Mouse (Mus musculus): ENCODE results near the gene Shkbp1. TPM values are rescaled to one million over a fixed set of nuclear protein-coding genes. Genes with fewer than 3 reads are reported as not detected.

Shkbp1 gene
- polyA plus RNA-seq, 1 experiment from 2014 or later = 54.5 TPM

DNA sequence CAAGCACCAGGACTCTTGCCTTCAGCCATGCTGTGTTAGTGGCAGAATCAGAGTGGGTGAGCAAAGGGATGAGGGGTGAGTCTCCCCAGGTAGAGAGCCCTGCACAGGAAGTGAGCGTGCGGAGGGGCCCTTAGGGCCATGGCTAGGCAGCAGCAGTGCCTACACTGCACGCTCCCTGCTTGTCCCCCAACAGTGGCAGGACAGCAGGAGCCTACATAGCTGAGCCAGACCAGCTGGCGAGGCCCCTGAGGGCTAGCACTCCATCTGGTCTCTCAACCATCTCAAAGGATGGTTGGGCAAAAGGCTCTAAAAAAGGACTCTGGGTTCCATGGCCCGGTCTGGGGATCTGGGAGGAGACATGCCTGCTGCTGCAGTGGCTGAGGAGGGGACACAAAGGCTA, 28.3 kb upstream of the Shkbp1 start:
- no peak overlapping the region for H3K27ac ChIP-seq
- ATAC-seq (ENCODE audit: low FRiP score, low read depth) = no peak
- no peaks in the 10 kb centered on the region for H3K9me3 ChIP-seq
- H3K9ac ChIP-seq = no peak overlapping the region
- H3K27me3 ChIP-seq = peaks cover 27% of the 10 kb centered on the region
- H3K4me2 ChIP-seq (replicated peaks) = no peak overlapping the region
- no peaks in the 10 kb centered on the region for H3K36me3 ChIP-seq
- no peak overlapping the region for H3K4me3 ChIP-seq
- 0 out of 2 replicates have a peak, but pooled peaks cover 2% of the 10 kb centered on the region for H3K4me1 ChIP-seq
- WGBS = 70% methylated on average over 5 of the region's 5 CpGs

DNA sequence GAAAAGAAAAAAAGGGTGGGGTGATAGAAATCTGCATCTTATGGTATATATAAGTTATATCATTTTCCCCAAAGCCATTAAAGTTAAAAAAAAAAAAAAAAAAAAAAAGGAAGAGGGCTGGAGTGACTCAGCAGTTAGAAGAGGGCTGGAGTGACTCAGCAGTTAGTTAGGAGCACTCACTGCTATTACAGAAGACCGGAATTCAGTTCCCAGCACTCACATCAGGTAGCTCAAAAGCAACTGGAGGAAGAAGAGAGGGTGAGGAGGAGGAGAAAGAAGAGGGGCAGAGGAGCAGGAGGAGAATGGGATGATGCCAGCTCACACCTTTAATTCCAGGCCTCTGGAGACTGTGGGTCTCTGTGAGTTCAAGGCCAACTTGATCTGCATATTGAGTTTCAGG, 27.4 kb upstream of the Shkbp1 start:
- Histone ChIP-seq H3K27ac (no peak overlapping the region), H3K27me3 (peaks cover 36% of the 10 kb centered on the region), H3K36me3 (no peaks in the 10 kb centered on the region), H3K4me1 (0 out of 2 replicates have a peak, but pooled peaks cover 2% of the 10 kb centered on the region), H3K4me2 (replicated peaks) (no peak overlapping the region), H3K4me3 (no peak overlapping the region), H3K9ac (no peak overlapping the region), H3K9me3 (no peaks in the 10 kb centered on the region)
- ATAC-seq (ENCODE audit: low FRiP score, low read depth) = no peak
- 80% methylated on average over 1 of the region's 1 CpGs for WGBS

DNA sequence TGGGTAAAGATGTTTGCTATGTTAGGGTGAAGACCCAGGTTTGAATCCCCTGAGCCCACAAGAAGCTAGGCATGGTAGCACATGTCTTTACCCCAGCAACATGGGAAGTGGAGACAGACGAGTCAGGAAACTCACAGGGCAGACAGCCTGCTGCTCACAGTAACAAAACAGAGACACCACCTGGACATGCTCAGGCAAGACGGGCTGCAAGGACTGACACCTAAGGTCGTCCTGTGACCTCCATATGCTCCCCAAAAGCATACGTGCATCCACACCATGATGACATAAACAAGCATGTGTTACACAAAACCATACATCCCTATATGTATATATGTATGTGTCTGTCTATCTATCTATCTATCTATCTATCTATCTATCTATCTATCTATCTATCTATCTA, 25.7 kb upstream of the Shkbp1 start:
- H3K27ac ChIP-seq = no peak overlapping the region
- no peak overlapping the region for H3K4me3 ChIP-seq
- no peak overlapping the region for H3K4me2 ChIP-seq (replicated peaks)
- no peak overlapping the region for H3K9ac ChIP-seq
- H3K9me3 ChIP-seq = no peaks in the 10 kb centered on the region
- ATAC-seq (ENCODE audit: low FRiP score, low read depth) = no peak
- H3K27me3 ChIP-seq = peaks cover 51% of the 10 kb centered on the region
- H3K4me1 ChIP-seq = 0 out of 2 replicates have a peak, but pooled peaks cover 2% of the 10 kb centered on the region
- 53% methylated on average over 4 of the region's 4 CpGs for WGBS
- H3K36me3 ChIP-seq = no peaks in the 10 kb centered on the region

DNA sequence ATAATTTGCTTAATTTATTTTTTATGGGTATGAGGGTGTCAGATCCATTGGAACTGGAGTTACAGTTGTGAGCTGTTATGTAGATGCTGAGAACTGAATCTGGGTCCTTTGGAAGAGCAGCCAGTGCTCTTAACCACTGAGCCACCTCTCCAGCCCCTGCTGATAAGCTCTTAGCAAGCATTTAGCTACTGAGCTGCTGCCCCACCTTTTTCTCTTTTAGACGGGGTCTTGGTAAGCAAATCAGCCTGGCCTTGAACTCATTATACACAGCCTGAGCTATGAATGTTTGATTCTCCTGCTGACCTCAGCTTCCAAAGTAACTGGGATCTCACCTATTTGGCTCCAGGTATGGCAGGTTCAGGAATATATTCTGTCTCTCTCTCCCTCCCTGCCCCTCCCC, 25.2 kb upstream of the Shkbp1 start:
- no peaks in the 10 kb centered on the region for H3K9me3 ChIP-seq
- ATAC-seq (ENCODE audit: low FRiP score, low read depth) = no peak
- H3K4me3 ChIP-seq = no peak overlapping the region
- no peak overlapping the region for H3K9ac ChIP-seq
- H3K27me3 ChIP-seq = peaks cover 56% of the 10 kb centered on the region
- no peak overlapping the region for H3K4me2 ChIP-seq (replicated peaks)
- H3K4me1 ChIP-seq = 0 out of 2 replicates have a peak, but pooled peaks cover 2% of the 10 kb centered on the region
- 26% methylated on average over 1 of the region's 1 CpGs for WGBS
- no peaks in the 10 kb centered on the region for H3K36me3 ChIP-seq
- no peak overlapping the region for H3K27ac ChIP-seq

DNA sequence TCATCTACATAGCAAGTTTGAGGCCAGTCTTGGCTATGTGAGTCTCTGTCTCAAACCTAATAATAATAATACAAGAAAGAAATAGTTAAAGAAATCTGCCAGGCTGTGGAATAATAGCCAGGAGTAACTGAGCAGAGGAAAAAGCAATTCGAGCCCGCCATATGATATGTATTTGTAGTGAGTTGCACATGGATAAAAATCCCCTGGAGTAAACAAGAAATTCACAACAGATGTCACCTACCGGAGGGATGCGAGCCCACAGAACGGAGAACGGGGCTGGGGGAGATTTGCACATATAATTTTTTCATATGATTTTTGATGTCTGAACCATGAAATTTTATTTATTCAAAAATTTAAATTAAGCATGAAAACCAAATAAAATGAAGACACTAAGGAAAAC, 24.0 kb upstream of the Shkbp1 start:
- no peak overlapping the region for H3K4me2 ChIP-seq (replicated peaks)
- no peak for ATAC-seq (ENCODE audit: low FRiP score, low read depth)
- H3K36me3 ChIP-seq = no peaks in the 10 kb centered on the region
- H3K9me3 ChIP-seq = no peaks in the 10 kb centered on the region
- H3K27ac ChIP-seq = no peak overlapping the region
- peaks cover 66% of the 10 kb centered on the region for H3K27me3 ChIP-seq
- 0 out of 2 replicates have a peak, but pooled peaks cover 6% of the 10 kb centered on the region for H3K4me1 ChIP-seq
- no peak overlapping the region for H3K9ac ChIP-seq
- no peak overlapping the region for H3K4me3 ChIP-seq
- 46% methylated on average over 6 of the region's 6 CpGs for WGBS

DNA sequence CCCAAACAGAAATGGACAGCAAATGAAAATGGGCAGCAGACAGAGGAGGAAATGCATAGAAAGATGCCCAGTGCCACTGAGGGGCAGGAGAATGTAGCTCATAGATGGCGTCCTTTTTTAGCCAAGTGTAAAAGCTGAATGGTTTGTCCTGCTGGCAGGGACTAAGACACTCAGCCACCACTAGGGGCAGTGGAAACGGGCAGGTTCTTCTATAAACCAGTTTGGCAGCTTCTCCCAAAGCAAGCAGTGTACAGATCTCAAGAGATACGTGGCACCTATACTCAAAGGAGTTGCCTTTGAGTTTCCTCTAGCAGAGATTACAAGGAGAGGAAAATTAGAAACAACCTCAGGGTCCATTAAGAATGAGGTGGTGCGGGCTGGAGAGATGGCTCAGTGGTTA, 22.6 kb upstream of the Shkbp1 start:
- H3K36me3 ChIP-seq = no peaks in the 10 kb centered on the region
- H3K9ac ChIP-seq = no peak overlapping the region
- H3K27ac ChIP-seq = no peak overlapping the region
- no peak overlapping the region for H3K4me2 ChIP-seq (replicated peaks)
- H3K9me3 ChIP-seq = no peaks in the 10 kb centered on the region
- ATAC-seq (ENCODE audit: low FRiP score, low read depth) = no peak
- no peak overlapping the region for H3K4me3 ChIP-seq
- peaks cover 74% of the 10 kb centered on the region for H3K27me3 ChIP-seq
- WGBS = 20% methylated on average over 4 of the region's 4 CpGs
- 0 out of 2 replicates have a peak, but pooled peaks cover 4% of the 10 kb centered on the region for H3K4me1 ChIP-seq

DNA sequence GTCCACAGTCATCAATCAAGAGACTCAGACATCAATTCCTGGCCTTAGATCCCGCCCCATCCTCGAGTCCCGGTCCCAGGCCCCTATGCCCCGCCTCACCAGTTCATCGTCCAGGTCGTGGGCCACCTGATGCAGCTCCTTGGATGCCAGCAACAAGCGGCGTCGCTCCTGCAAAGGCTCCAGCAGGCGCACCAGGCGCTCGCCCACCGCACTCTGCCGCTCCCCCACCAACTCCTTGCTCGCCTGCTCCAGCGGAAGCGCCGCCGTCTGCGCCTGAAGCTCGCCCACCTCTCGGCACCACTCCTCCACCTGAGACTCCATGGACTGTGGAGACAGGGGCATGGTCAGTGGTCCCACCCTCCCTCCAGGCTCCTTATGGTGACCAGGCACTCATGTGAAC, 19.5 kb upstream of the Shkbp1 start:
- H3K4me2 ChIP-seq (replicated peaks) = peak overlapping the region; percentile 37; the same call in 1 of the 2 replicates
- ATAC-seq (ENCODE audit: low FRiP score, low read depth) = no peak

DNA sequence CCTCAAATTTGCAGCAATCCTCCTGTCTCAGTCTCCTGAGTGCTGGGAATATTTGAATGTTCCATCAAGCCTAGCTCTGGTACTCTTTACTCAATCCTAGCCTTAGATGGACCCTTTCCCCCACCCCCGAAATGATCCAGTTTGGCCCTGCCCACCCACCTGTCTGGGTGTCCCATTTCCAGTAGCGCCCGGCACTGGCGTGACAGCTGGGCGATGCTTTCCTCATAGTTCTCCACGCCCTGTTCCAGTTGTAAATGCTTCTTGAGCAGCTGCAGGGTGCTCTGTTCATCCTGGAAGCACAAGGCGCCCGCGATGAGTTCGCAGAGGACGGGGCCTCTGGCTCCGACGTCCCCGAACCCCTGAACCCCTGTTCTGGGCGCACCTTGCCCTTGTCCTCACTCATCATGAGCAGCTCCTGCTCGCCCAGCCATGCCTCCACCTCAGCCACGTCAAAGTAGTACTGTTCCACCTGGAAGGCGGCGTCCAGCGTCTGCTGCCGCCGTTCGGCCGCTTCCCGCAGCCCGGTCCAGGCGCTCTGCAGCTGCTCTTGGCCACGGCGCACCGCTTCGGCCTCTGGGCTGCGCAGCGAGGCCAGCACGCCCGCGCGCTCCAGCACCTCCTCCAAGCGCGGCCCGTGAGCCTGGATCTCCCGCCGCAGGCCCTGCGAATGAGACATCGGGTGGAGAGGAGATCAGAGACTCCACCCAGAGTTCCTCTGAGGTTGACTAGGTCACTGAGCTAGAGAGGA, 16.1 kb upstream of the Shkbp1 start:
- no peak overlapping the region for H3K9ac ChIP-seq
- peak overlapping the region; percentile 26 for H3K4me3 ChIP-seq
- H3K4me1 ChIP-seq = peaks cover 16% of the 10 kb centered on the region; the same call in 1 of the 2 replicates
- peak; percentile 45 for ATAC-seq (ENCODE audit: low FRiP score, low read depth)
- H3K9me3 ChIP-seq = peaks cover 9% of the 10 kb centered on the region
- H3K27ac ChIP-seq = peak overlapping the region; percentile 58; the same call in 1 of the 2 replicates
- WGBS = 5% methylated on average over 44 of the region's 44 CpGs
- peaks cover 97% of the 10 kb centered on the region for H3K27me3 ChIP-seq
- no peaks in the 10 kb centered on the region for H3K36me3 ChIP-seq
- H3K4me2 ChIP-seq (replicated peaks) = peak overlapping the region; percentile 52

More for the DNA sequence above, 19.5 kb upstream of the Shkbp1 start:
- Histone ChIP-seq H3K4me3 (peak overlapping the region; percentile 12; the same call in 1 of the 2 replicates), H3K4me1 (peaks cover 7% of the 10 kb centered on the region; the same call in 1 of the 2 replicates), H3K27ac (no peak overlapping the region), H3K27me3 (peaks cover 95% of the 10 kb centered on the region), H3K9me3 (peaks cover 2% of the 10 kb centered on the region), H3K9ac (peak overlapping the region; percentile 25; the same call in 1 of the 2 replicates), H3K36me3 (no peaks in the 10 kb centered on the region)
- under 1% methylated on average over 22 of the region's 22 CpGs for WGBS

DNA sequence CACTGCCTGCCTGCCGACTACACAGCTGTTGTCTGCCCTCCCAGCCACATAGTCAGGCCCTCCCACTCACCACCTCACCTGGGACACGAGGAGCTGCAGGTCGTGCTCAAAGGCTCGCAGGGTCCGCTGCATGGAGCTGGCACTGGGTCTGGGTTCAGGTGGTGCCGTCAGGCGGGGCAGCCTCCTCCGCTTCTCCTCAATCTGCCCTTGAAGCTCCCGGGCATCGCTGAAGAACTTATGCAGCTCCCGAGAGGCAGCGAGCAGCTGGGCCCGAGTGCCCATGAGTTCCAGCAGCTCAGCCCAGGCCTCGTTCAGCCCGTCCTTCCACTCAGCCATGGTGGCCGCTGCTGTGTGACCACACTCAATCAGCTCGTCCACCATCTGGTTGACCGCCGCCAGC, 13.3 kb upstream of the Shkbp1 start:
- Histone ChIP-seq H3K4me3 (no peak overlapping the region), H3K4me1 (peaks cover 18% of the 10 kb centered on the region; the same call in 1 of the 2 replicates), H3K36me3 (no peaks in the 10 kb centered on the region), H3K27me3 (peaks cover 100% of the 10 kb centered on the region), H3K4me2 (replicated peaks) (no peak overlapping the region), H3K27ac (no peak overlapping the region), H3K9ac (no peak overlapping the region), H3K9me3 (peaks cover 9% of the 10 kb centered on the region)
- 83% methylated on average over 19 of the region's 19 CpGs for WGBS
- ATAC-seq (ENCODE audit: low FRiP score, low read depth) = no peak

DNA sequence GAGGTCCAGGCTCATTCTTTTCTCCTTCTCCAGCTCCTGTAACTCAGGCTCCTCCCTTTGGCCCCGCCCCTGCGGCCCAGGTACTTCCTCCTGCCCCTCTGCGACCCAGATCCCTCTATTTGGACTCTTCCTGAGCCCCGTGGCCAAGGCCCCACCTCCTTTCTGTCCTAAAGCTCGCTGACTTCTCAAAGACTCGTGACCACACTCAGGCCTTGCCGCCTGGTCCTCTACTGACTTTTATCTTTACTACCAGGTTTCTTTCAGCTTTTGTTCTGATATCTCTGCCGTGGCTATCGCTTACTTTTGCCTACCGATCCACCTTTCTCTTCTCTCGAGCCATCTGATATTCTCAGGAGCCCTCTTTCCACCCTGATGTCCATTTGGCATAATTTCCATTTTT, 12.2 kb upstream of the Shkbp1 start:
- WGBS = 13% methylated on average over 11 of the region's 11 CpGs

DNA sequence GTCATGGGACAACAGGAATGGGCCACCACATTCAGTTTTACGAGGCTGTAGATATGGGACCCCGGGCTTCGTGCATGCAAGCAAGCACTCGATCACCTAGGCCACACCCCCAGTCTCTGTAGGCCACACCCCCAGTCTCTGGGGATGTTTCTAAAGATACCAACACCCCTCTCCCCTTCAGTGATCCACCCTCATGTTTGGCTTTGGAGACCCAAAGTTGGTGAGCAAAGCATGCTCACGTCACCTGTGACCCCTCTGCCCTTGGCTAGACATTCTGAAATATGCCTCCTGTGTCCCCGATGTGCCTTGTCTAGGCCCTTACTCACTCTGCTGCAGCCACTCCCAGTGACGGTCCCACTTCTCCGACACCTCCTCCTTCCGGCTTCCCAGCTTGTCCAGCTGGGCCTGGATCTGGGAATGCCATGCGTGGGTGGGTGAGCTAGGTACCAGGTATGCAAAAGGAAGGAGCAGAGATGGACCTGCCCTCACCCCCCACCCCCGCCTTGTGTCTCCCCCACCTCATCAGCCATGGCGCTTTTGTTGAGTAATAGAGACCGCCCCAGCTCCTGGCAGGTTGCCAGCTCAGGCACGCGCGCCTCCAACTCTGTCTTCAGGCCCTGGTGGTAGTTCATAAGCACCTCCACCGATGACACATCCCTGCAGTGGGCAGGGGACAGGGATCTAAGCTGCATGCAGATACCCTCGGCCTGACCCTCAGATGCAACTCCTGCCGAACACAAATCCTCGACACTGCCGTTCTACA, 10.4 kb upstream of the Shkbp1 start:
- H3K27me3 ChIP-seq = peaks cover 93% of the 10 kb centered on the region
- H3K4me1 ChIP-seq = peaks cover 17% of the 10 kb centered on the region; the same call in 1 of the 2 replicates
- peaks cover 9% of the 10 kb centered on the region for H3K9me3 ChIP-seq
- no peak overlapping the region for H3K4me2 ChIP-seq (replicated peaks)
- H3K9ac ChIP-seq = no peak overlapping the region
- no peak overlapping the region for H3K4me3 ChIP-seq
- no peak overlapping the region for H3K27ac ChIP-seq
- 39% methylated on average over 21 of the region's 21 CpGs for WGBS
- ATAC-seq (ENCODE audit: low FRiP score, low read depth) = no peak
- H3K36me3 ChIP-seq = no peaks in the 10 kb centered on the region

More for the DNA sequence above, 12.2 kb upstream of the Shkbp1 start:
- ATAC-seq (ENCODE audit: low FRiP score, low read depth) = 0 out of 2 replicates have a peak, but pooled peaks have one; percentile 3
- peak overlapping the region; percentile 30 for H3K4me3 ChIP-seq
- H3K27ac ChIP-seq = no peak overlapping the region
- peak overlapping the region; percentile 56 for H3K4me2 ChIP-seq (replicated peaks)
- peaks cover 9% of the 10 kb centered on the region for H3K9me3 ChIP-seq
- peaks cover 100% of the 10 kb centered on the region for H3K27me3 ChIP-seq
- H3K36me3 ChIP-seq = no peaks in the 10 kb centered on the region
- no peak overlapping the region for H3K9ac ChIP-seq
- H3K4me1 ChIP-seq = peaks cover 21% of the 10 kb centered on the region; the same call in 1 of the 2 replicates

DNA sequence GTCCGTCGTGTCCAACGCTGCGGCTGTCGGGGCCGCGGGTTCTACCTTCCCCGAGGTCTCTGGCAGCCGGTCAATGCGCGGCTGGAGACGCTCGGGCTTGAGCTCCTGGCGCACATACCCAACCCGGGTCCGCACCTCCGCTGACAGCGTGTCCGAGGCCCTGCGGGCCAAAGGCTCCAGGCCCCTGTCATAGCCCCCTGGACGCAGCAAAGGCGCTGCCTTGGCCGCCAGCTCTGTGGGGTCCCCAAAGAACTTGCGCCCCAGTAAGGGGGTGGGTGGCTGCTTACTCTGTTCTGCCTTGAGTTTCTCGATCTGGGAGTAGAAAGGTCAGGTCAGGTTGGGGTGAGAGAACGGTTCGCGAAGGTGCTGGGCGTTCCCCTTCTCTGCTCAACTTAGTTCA, 8.6 kb upstream of the Shkbp1 start:
- Histone ChIP-seq H3K4me3 (peak overlapping the region; percentile 11), H3K9me3 (no peaks in the 10 kb centered on the region), H3K4me2 (replicated peaks) (no peak overlapping the region), H3K36me3 (no peaks in the 10 kb centered on the region), H3K4me1 (peaks cover 20% of the 10 kb centered on the region; the same call in 1 of the 2 replicates), H3K27ac (no peak overlapping the region), H3K9ac (no peak overlapping the region), H3K27me3 (peaks cover 74% of the 10 kb centered on the region)
- WGBS = 3% methylated on average over 29 of the region's 29 CpGs
- ATAC-seq (ENCODE audit: low FRiP score, low read depth) = no peak
